Mouse (Mus musculus) thymus, adult 2 months (tissue): Measurements from ENCODE around the gene Scd3. TPM values are rescaled to one million over a fixed set of nuclear protein-coding genes. Genes with fewer than 3 reads are reported as not detected.

ENCODE experiments used
- DNase-seq: peaks from one replicate; pipeline ENCODE4 v3.0.0; 2021
- H3K27ac ChIP-seq: fragments of 200-500 bp; 2 replicates; pipeline ENCODE4 v1.5.1; 2012; ENCODE audit warnings: low read length, control low read depth; ENCODE audit not compliant: control insufficient read depth, insufficient read depth
- H3K27me3 ChIP-seq: fragments of 200-500 bp; 2 replicates; pipeline ENCODE4 v1.6.1; 2012; ENCODE audit warnings: mild to moderate bottlenecking, low read length, moderate library complexity, mixed read lengths; ENCODE audit not compliant: control insufficient read depth, insufficient read depth
- H3K36me3 ChIP-seq: fragments of 200-500 bp; 2 replicates; pipeline ENCODE4 v1.6.1; 2012; ENCODE audit warnings: mild to moderate bottlenecking, low read length, moderate library complexity; ENCODE audit not compliant: control insufficient read depth, insufficient read depth
- H3K4me1 ChIP-seq: fragments of 200-500 bp; replicated peaks from 2 replicates; pipeline ENCODE4 v1.6.1; 2012; ENCODE audit warnings: low read length; ENCODE audit not compliant: control insufficient read depth, insufficient read depth
- H3K4me3 ChIP-seq: fragments of 200-500 bp; 2 replicates; pipeline ENCODE4 v1.5.1; 2012; ENCODE audit warnings: mild to moderate bottlenecking, low read length, control low read depth, moderate library complexity; ENCODE audit not compliant: control insufficient read depth, insufficient read depth
- CTCF ChIP-seq: fragments of 200-500 bp; IDR thresholded peaks from 2 replicates; pipeline ENCODE4 v1.5.1; 2012; ENCODE audit warnings: mild to moderate bottlenecking, control low read depth, low read length, moderate library complexity, borderline replicate concordance; ENCODE audit not compliant: control insufficient read depth, poor library complexity, insufficient read depth; ENCODE audit errors: extremely low read depth
- POLR2A ChIP-seq: fragments of 200-500 bp; IDR thresholded peaks from 2 replicates; pipeline ENCODE4 v1.6.1; 2012; ENCODE audit warnings: mild to moderate bottlenecking, low read length, control low read depth, moderate library complexity; ENCODE audit not compliant: control insufficient read depth, poor library complexity, insufficient read depth; ENCODE audit errors: extremely low read depth
- WGBS: fragments of 180-500 bp; shearing (Covaris S2); methylation state at CpG from one replicate; pipeline ENCODE4 v1.1.7; 2018; 5-methylcytosine and 5-hydroxymethylcytosine counted together
- polyA plus RNA-seq: library from polyadenylated mRNA; depleted of rRNA; stranded (reverse); fragments of >200 nt; gene quantifications from 2 replicates; pipeline ENCODE4 v1.2.3, GENCODE M21; 2012

Gene Scd3
- polyA plus RNA-seq, 1 experiment: 0.23 TPM

DNA sequence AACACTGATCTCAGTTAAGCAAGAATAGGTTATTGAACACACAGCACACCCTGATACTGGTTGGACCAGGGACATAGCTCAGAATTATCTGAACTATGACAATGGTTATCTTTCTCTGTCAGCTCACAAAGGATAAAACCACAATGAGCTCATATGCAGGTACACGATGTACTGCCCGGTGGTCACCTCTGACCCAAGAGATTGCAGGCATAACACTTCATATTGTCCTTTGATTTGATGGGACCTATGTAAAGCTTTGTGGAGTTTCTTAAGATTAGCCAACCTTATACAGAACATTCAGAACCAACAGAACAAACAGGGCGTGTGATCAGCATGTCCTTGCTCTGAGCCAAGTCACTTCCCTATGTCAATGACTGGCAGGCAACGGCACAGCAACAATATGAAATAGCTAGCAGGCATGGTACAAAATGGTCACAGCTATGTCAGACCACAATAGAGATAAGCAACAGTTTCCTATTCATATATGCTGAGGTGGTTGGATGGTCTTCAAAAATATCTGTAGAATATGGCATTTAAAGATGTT lies 28.6 kb downstream of the Scd3 start:
- 90% methylated on average over 4 of the region's 4 CpGs for WGBS
- no peak for DNase-seq

DNA sequence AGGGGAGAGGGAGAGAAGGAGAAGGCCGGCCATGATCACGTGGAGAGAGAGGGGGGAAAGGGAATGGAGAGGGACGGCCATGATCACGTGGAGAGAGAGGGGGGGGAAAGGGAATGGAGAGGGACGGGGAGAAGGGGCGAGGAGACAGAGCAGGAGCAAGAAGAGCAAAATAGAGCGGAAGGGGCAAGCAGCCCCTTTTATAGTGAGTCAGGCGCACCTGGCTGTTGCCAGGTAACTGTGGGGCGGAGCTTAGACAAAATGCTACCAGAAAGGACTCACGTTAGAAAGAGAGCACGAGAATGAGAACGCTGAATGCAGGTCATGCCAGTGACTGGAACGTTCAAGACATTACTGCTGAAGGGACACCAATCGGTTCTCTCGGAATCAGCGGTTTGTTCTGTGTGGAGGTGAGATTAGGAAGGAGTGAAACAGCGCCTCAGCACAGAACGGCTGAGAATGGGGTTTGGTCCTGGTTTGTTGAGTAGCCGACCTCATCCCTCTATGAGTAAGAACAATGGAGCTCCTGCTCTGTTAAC lies 34.5 kb downstream of the Scd3 start:
- 40% methylated on average over 19 of the region's 19 CpGs for WGBS

More for the DNA sequence above, 28.6 kb downstream of the Scd3 start:
- Histone ChIP-seq H3K4me1 (no peaks in the 10 kb centered on the region), H3K4me3 (no peak overlapping the region), H3K27ac (no peak overlapping the region), H3K36me3 (no peaks in the 10 kb centered on the region), H3K27me3 (no peaks in the 10 kb centered on the region)
- TF ChIP-seq POLR2A (no peak), CTCF (no peak)

DNA sequence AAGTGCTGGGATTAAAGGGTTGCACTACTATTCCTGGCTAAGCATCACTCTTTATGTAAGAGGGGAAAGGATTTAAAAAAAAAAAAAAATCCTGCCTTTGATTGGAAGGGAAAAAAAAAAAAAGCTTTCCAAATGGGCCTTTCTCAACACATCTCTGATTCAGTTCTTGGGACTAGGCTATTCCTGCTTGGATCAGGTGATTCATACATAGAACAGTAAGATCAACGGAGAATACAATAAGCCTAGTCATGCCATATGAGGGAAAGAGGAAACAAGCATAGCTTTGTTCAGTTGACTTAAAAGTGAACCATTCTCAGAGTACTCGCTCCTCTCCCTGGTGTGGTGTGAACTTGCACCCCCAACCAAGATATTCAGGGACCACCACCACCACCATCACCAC lies 35.8 kb downstream of the Scd3 start:
- H3K27me3 ChIP-seq: no peaks in the 10 kb centered on the region

More for the DNA sequence above, 34.5 kb downstream of the Scd3 start:
- H3K4me1 ChIP-seq: peaks cover 4% of the 10 kb centered on the region; the same call in 1 of the 2 replicates
- no peak overlapping the region for H3K27ac ChIP-seq
- no peaks in the 10 kb centered on the region for H3K27me3 ChIP-seq
- no peaks in the 10 kb centered on the region for H3K36me3 ChIP-seq
- TF ChIP-seq POLR2A (no peak), CTCF (no peak)
- H3K4me3 ChIP-seq: no peak overlapping the region
- DNase-seq: no peak

DNA sequence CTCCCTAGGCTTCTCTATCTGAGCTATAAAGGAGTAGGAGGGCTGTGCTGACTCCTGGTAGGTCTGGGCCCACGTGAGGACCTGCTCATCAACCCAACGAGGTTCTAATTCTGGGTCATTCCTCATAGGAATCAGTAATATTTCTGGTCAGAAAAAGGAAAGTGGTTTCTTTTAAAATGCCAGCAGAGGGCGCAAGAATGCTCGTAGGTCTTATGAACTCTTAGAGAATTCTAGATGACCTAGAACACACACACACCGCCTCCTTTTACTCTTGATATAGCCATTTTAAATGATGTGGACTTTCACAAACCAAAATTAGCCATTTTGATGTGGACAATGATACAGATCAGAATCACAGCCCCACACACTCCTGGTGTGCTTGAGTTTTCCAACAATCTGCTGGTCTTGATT lies 42.7 kb downstream of the Scd3 start:
- 8% methylated on average over 5 of the region's 5 CpGs for WGBS
- H3K4me3 ChIP-seq: no peak overlapping the region
- no peak for TF ChIP-seq CTCF
- TF ChIP-seq POLR2A: no peak
- peaks cover 32% of the 10 kb centered on the region for H3K4me1 ChIP-seq
- H3K27ac ChIP-seq: no peak overlapping the region
- no peaks in the 10 kb centered on the region for H3K36me3 ChIP-seq
- no peaks in the 10 kb centered on the region for H3K27me3 ChIP-seq
- peak; percentile 37 for DNase-seq

More for the DNA sequence above, 35.8 kb downstream of the Scd3 start:
- H3K27ac ChIP-seq: no peak overlapping the region
- no peak overlapping the region for H3K4me3 ChIP-seq
- H3K4me1 ChIP-seq: peaks cover 4% of the 10 kb centered on the region; the same call in 1 of the 2 replicates
- 37% methylated on average over 2 of the region's 2 CpGs for WGBS
- H3K36me3 ChIP-seq: no peaks in the 10 kb centered on the region
- DNase-seq: no peak
- TF ChIP-seq POLR2A (no peak), CTCF (no peak)

DNA sequence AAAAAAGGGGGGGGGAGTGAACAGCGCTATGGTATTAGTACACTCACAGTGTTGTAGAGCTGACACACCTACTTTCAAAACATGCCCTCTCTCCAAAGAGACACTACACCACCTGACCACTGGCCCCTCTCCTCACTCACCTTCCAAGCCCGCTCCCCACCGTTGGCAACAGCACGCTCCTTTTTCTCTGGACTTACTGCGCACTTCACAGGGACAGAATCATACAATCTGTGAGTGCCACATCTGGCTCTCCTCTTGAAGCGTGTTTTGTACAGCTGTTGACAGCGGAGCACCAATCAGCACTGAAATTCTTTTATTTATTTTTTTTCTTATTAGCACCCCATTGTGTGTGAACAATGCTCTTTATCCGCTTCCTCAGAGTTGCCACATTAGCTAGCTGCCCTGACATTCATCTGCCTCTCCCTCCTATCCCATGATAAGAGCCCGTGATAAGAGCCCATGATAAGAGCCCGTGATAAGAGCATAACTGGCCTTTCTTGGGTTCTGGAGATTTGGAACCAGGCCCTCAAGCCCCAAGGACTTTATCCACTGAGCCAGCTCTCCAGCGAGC lies 43.4 kb downstream of the Scd3 start:
- no peaks in the 10 kb centered on the region for H3K36me3 ChIP-seq
- no peaks in the 10 kb centered on the region for H3K27me3 ChIP-seq
- peaks cover 32% of the 10 kb centered on the region for H3K4me1 ChIP-seq
- no peak for DNase-seq
- no peak overlapping the region for H3K4me3 ChIP-seq
- TF ChIP-seq CTCF: no peak
- WGBS: 89% methylated on average over 11 of the region's 11 CpGs
- no peak overlapping the region for H3K27ac ChIP-seq

DNA sequence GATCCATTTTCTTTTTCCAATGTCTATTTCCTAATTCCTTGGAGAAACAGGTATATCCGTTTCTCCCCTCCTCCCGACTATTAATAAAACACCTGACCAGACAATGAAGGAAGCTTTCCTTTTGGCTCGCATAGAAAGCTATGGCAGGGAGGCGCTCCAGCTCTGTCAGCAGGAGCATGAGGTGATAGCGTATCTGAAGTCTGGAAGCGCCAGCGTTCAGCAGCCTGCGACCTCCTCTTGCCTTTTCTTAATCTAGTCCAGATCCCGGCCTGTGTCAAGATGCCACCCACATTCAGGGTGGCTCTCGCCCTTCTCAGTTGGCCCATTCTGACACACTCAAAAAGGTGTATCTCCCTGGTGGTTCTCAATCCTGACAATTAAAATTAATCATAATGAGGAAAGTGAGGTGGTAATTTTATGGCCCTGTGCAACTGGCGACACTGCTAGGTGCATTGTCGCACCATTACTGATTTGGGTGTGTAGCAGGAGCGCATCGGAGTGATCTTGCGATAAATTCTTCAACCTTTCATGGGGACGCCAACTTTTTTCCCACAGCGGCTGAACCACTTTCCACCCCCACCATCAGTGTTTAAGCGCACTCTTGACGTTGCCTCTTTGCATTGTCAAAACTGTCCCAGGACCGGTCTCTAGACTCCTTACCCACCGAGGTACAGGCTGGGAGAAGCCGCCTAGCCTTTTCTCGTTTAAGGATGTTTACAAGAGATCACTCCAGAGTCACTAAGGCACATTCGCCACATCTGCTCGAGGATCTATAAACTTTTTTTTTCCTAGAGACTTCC lies 44.4 kb downstream of the Scd3 start:
- no peaks in the 10 kb centered on the region for H3K36me3 ChIP-seq
- peaks cover 39% of the 10 kb centered on the region for H3K4me1 ChIP-seq
- WGBS: 16% methylated on average over 25 of the region's 25 CpGs
- H3K27ac ChIP-seq: peak overlapping the region; percentile 98
- H3K27me3 ChIP-seq: no peaks in the 10 kb centered on the region
- peak overlapping the region; percentile 54 for H3K4me3 ChIP-seq
- TF ChIP-seq CTCF (no peak), POLR2A (no peak; the same call in 1 of the 2 replicates)
- peak; percentile 41 for DNase-seq
